Mouse (Mus musculus) testis, adult 2 months (tissue): Measurements from ENCODE around the gene Fam107b. TPM values are rescaled to one million over a fixed set of nuclear protein-coding genes. Genes with fewer than 3 reads are reported as not detected.

Source experiments
- H3K27ac ChIP-seq: fragments of 200-500 bp; 2 replicates; pipeline ENCODE4 v1.5.1; 2012; ENCODE audit warnings: low read depth, low read length; ENCODE audit not compliant: control insufficient read depth, insufficient read depth
- H3K27me3 ChIP-seq: fragments of 200-500 bp; 2 replicates; pipeline ENCODE4 v1.6.1; 2012; ENCODE audit warnings: mild to moderate bottlenecking, low read length, moderate library complexity; ENCODE audit not compliant: control insufficient read depth, insufficient read depth
- H3K36me3 ChIP-seq: fragments of 200-500 bp; 2 replicates; pipeline ENCODE4 v1.6.1; 2012; ENCODE audit warnings: mild to moderate bottlenecking, low read length; ENCODE audit not compliant: control insufficient read depth, insufficient read depth
- H3K4me1 ChIP-seq: fragments of 200-500 bp; 2 replicates; pipeline ENCODE4 v1.6.1; 2012; ENCODE audit warnings: low read length; ENCODE audit not compliant: control insufficient read depth, insufficient read depth
- H3K4me3 ChIP-seq: fragments of 200-500 bp; 2 replicates; pipeline ENCODE4 v1.5.1; 2012; ENCODE audit warnings: low read depth, mild to moderate bottlenecking, low read length, moderate library complexity, mixed read lengths; ENCODE audit not compliant: control insufficient read depth
- CTCF ChIP-seq: fragments of 200-500 bp; IDR thresholded peaks from 2 replicates; pipeline ENCODE4 v1.5.1; 2012; ENCODE audit warnings: low read depth, mild to moderate bottlenecking, inconsistent platforms, low read length, moderate library complexity; ENCODE audit not compliant: control insufficient read depth, insufficient read depth, insufficient replicate concordance
- POLR2A ChIP-seq: fragments of 200-500 bp; IDR thresholded peaks from 2 replicates; pipeline ENCODE4 v1.6.1; 2012; ENCODE audit warnings: low read depth, mild to moderate bottlenecking, inconsistent platforms, low read length, moderate library complexity; ENCODE audit not compliant: control insufficient read depth
- polyA plus RNA-seq: library from polyadenylated mRNA; depleted of rRNA; stranded (reverse); fragments of >200 nt; gene quantifications from 2 replicates; pipeline ENCODE4 v1.2.3, GENCODE M21; 2012

Fam107b gene
- polyA plus RNA-seq, 1 experiment, result 75.0 TPM

- no peak overlapping the region for H3K27ac ChIP-seq
- H3K4me3 ChIP-seq, result no peak overlapping the region
- H3K27me3 ChIP-seq, result no peaks in the 10 kb centered on the region
- H3K4me1 ChIP-seq, result no peaks in the 10 kb centered on the region
- no peaks in the 10 kb centered on the region for H3K36me3 ChIP-seq
- TF ChIP-seq POLR2A (no peak), CTCF (no peak)
Measured at GRCm38 (mm10) chr2:3787752-3788423, 217.6 kb downstream of the Fam107b start.

DNA sequence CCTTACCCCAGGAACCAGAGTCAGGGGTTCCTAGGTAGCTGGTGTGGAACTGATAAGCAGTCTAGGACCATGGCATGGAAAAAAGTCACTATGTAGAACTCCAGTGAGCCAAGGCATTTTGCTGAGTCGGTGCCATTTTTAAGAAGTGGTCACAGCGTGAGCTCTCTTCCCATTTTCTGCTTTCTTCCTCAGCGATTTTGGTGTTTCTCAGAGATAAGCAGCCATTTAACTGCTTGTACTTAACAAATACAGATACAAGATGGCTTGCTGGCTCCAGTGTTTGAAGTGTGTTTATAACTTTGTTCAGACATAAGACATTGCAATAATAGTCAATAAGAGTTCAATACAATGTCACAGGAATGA is 218.1 kb downstream of the Fam107b start:
- Histone ChIP-seq H3K4me1 (no peaks in the 10 kb centered on the region), H3K4me3 (no peak overlapping the region), H3K27ac (no peak overlapping the region), H3K36me3 (no peaks in the 10 kb centered on the region), H3K27me3 (no peaks in the 10 kb centered on the region)
- no peak for TF ChIP-seq CTCF
- TF ChIP-seq POLR2A, result no peak

DNA sequence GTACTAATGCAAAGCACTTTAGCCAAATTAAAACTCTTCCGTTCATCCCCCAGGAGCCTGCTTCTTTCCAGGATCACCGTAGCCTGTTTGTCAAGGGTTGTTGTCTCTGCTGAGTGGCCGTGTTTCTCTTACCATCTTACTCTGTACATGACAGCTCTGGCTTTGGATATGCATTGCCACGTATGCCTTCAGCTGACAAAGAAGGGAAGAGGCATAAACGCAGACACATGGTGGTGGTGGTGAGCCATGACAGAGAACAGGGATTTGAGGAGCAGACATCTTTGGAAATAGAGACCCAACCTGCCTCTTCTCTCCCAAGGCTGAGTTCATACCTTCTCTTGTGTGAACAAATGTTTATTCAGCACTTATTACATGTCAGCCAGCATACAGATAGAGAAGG is 226.3 kb downstream of the Fam107b start:
- Histone ChIP-seq H3K27ac (no peak overlapping the region), H3K36me3 (no peaks in the 10 kb centered on the region), H3K4me1 (peaks cover 8% of the 10 kb centered on the region), H3K4me3 (no peak overlapping the region), H3K27me3 (no peaks in the 10 kb centered on the region)
- TF ChIP-seq CTCF (no peak), POLR2A (no peak)

DNA sequence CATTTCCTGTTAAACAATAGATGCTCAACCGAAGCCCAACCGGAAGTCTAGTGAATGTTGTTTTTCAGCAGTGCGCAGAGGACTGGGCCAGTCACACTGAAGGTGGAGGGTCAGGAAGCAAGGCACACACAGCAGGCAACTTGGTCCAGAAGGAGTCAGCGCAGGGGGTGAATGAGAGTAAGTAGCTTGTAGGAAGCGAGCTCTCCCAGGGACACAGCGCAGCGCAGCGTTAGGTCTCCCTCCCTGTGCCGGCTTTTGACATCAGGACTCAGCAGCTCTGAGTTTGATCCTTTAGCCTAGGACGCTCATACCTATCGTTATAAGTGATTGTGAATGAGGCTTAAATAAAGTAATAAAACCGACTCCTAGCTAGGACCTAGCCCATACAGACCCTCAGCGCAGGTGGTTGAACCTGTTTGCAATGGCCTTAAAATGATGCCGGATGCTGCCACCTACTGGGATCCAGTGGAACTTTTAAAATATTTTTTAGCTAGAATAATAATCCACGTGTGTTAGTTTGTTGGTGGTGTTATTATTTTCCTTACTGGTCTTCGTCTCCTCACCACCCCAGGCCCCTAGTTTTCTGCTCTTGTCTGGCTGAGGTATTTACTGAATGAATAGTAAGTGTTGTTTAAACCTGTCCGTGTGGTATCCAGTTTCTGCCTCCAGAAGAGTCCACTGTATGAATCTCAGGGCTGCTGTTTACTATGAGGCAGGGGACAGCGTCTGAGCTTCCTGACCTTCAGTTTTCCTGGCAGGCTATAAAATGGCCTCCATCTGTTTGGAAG is 229.7 kb downstream of the Fam107b start:
- H3K36me3 ChIP-seq, result no peaks in the 10 kb centered on the region
- H3K27ac ChIP-seq, result no peak overlapping the region
- peak overlapping the region; percentile 72 for H3K4me3 ChIP-seq
- H3K27me3 ChIP-seq, result no peaks in the 10 kb centered on the region
- TF ChIP-seq CTCF (no peak; the same call in 1 of the 2 replicates), POLR2A (no peak)
- peaks cover 8% of the 10 kb centered on the region for H3K4me1 ChIP-seq

DNA sequence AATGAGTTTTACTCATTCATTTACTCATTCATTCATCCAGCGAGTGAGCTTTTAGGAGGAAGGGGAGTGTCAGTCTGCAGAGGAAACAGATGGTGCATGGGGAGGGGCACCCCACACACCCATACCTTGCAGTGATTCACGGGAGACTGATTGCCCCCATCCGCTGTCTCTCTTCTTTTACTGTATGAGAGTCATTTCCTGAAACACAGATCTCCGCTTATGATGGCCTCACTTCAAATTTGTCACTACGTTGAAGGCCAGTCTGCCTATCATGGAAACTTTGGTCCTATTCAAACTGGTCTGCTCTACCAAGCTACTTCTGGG is 230.2 kb downstream of the Fam107b start:
- no peak for TF ChIP-seq POLR2A
- no peak for TF ChIP-seq CTCF
- H3K4me1 ChIP-seq, result peaks cover 8% of the 10 kb centered on the region

DNA sequence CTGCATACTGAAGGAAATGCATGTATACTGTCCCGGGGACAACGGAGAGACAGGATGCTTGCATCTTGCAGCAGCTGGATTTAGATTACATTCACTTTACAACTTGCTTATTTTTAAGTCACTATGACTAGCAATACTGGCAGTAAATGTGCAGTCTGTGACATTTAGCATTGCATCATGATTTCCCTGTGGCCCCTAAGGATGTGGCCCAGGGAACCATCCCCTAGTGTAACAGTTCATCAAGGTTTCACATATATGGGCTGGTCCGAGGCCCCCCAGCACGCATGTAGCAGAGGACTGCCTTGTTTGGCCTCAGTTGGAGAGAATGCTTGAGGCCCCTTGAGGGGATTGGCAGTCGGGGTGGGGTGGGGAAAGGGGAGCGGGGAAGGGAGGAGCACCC is 235.5 kb downstream of the Fam107b start:
- Histone ChIP-seq H3K4me1 (no peaks in the 10 kb centered on the region), H3K27me3 (no peaks in the 10 kb centered on the region), H3K36me3 (no peaks in the 10 kb centered on the region), H3K4me3 (no peak overlapping the region), H3K27ac (no peak overlapping the region)
- TF ChIP-seq CTCF (no peak), POLR2A (no peak)

More for the DNA sequence above, 230.2 kb downstream of the Fam107b start:
- Histone ChIP-seq H3K4me3 (no peak overlapping the region), H3K27ac (no peak overlapping the region), H3K27me3 (no peaks in the 10 kb centered on the region), H3K36me3 (no peaks in the 10 kb centered on the region)

DNA sequence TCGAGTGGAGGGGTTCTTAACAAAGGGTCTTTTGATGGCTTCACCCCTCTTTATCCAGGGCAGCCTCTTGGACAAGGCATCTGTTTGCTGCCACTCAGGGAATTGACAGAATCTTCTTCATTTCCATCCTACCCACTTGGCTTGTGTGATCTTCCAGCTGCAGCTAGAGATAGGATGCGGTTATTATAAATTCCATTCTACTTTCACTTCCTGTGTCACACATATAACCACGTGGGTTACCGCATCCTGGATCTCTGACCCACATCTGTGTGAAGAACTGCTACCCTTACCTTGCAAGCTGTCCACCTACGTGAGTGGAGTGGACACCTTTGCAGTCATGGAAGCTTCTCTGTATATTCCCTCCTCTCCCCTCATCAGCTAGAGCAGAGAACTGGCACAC is 240.0 kb downstream of the Fam107b start:
- Histone ChIP-seq H3K27ac (no peak overlapping the region), H3K27me3 (no peaks in the 10 kb centered on the region), H3K36me3 (no peaks in the 10 kb centered on the region), H3K4me1 (no peaks in the 10 kb centered on the region), H3K4me3 (no peak overlapping the region)
- no peak for TF ChIP-seq CTCF
- TF ChIP-seq POLR2A, result no peak
